Mouse (Mus musculus): Measurements from ENCODE around the gene Gna15. TPM values are rescaled to one million over a fixed set of nuclear protein-coding genes. Genes with fewer than 3 reads are reported as not detected.

Gna15 gene
- polyA plus RNA-seq, 1 experiment from 2014 or later = 0.81 TPM

GRCm38 (mm10) chr10:81537429-81537828 lies 13.4 kb upstream of the Gna15 start:
- Histone ChIP-seq H3K9me3 (no peaks in the 10 kb centered on the region), H3K27me3 (replicated peaks) (no peaks in the 10 kb centered on the region), H3K4me2 (replicated peaks) (no peak overlapping the region), H3K36me3 (peaks cover 18% of the 10 kb centered on the region), H3K27ac (no peak overlapping the region), H3K9ac (no peak overlapping the region), H3K4me1 (peaks cover 17% of the 10 kb centered on the region), H3K4me3 (no peak overlapping the region)
- 100% methylated on average over 1 of the region's 2 CpGs for WGBS
- ATAC-seq (ENCODE audit: low FRiP score, low read depth) = no peak

- Histone ChIP-seq H3K9ac (no peak overlapping the region), H3K4me3 (no peak overlapping the region), H3K27me3 (replicated peaks) (no peaks in the 10 kb centered on the region), H3K4me1 (peaks cover 10% of the 10 kb centered on the region), H3K27ac (no peak overlapping the region), H3K4me2 (replicated peaks) (no peak overlapping the region), H3K9me3 (no peaks in the 10 kb centered on the region), H3K36me3 (peaks cover 22% of the 10 kb centered on the region)
- 79% methylated on average over 6 of the region's 6 CpGs for WGBS
- no peak for ATAC-seq (ENCODE audit: low FRiP score, low read depth)
Observed at GRCm38 (mm10) chr10:81536734-81537133, 12.7 kb upstream of the Gna15 start.

GRCm38 (mm10) chr10:81534826-81535225 lies 10.8 kb upstream of the Gna15 start:
- H3K9ac ChIP-seq = no peak overlapping the region
- H3K36me3 ChIP-seq = peaks cover 39% of the 10 kb centered on the region
- no peak overlapping the region for H3K4me3 ChIP-seq
- no peaks in the 10 kb centered on the region for H3K27me3 ChIP-seq (replicated peaks)
- no peaks in the 10 kb centered on the region for H3K4me1 ChIP-seq
- no peak overlapping the region for H3K27ac ChIP-seq
- no peaks in the 10 kb centered on the region for H3K9me3 ChIP-seq
- no peak overlapping the region for H3K4me2 ChIP-seq (replicated peaks)
- ATAC-seq (ENCODE audit: low FRiP score, low read depth) = no peak
- 65% methylated on average over 16 of the region's 16 CpGs for WGBS

GRCm38 (mm10) chr10:81526779-81527178 lies 2.8 kb upstream of the Gna15 start:
- no peak overlapping the region for H3K9ac ChIP-seq
- no peak; the same call in 1 of the 2 replicates for ATAC-seq (ENCODE audit: low FRiP score, low read depth)
- no peak overlapping the region for H3K4me3 ChIP-seq
- no peaks in the 10 kb centered on the region for H3K4me1 ChIP-seq
- H3K4me2 ChIP-seq (replicated peaks) = no peak overlapping the region
- WGBS = 17% methylated on average over 14 of the region's 14 CpGs
- H3K9me3 ChIP-seq = no peaks in the 10 kb centered on the region
- no peak overlapping the region for H3K27ac ChIP-seq
- peaks cover 12% of the 10 kb centered on the region for H3K27me3 ChIP-seq (replicated peaks)
- peaks cover 28% of the 10 kb centered on the region for H3K36me3 ChIP-seq

GRCm38 (mm10) chr10:81525017-81525694 lies 1.1 kb upstream of the Gna15 start:
- Histone ChIP-seq H3K9ac (no peak overlapping the region), H3K27me3 (replicated peaks) (peaks cover 12% of the 10 kb centered on the region), H3K9me3 (no peaks in the 10 kb centered on the region), H3K27ac (no peak overlapping the region), H3K4me3 (no peak overlapping the region), H3K4me1 (no peaks in the 10 kb centered on the region), H3K36me3 (peaks cover 14% of the 10 kb centered on the region), H3K4me2 (replicated peaks) (no peak overlapping the region)
- 67% methylated on average over 12 of the region's 13 CpGs for WGBS
- ATAC-seq (ENCODE audit: low FRiP score, low read depth) = no peak

GRCm38 (mm10) chr10:81523570-81523969 lies 455 bp downstream of the Gna15 start:
- WGBS = 23% methylated on average over 19 of the region's 19 CpGs
- H3K4me2 ChIP-seq (replicated peaks) = no peak overlapping the region
- H3K27ac ChIP-seq = no peak overlapping the region
- ATAC-seq (ENCODE audit: low FRiP score, low read depth) = no peak
- H3K4me1 ChIP-seq = no peaks in the 10 kb centered on the region
- H3K9ac ChIP-seq = no peak overlapping the region
- no peaks in the 10 kb centered on the region for H3K36me3 ChIP-seq
- H3K27me3 ChIP-seq (replicated peaks) = peaks cover 12% of the 10 kb centered on the region
- H3K4me3 ChIP-seq = no peak overlapping the region
- H3K9me3 ChIP-seq = no peaks in the 10 kb centered on the region

- H3K9ac ChIP-seq = no peak overlapping the region
- H3K27ac ChIP-seq = no peak overlapping the region
- no peak overlapping the region for H3K4me3 ChIP-seq
- no peaks in the 10 kb centered on the region for H3K4me1 ChIP-seq
- WGBS = 84% methylated on average over 6 of the region's 6 CpGs
- H3K4me2 ChIP-seq (replicated peaks) = no peak overlapping the region
- ATAC-seq (ENCODE audit: low FRiP score, low read depth) = no peak
- peaks cover 12% of the 10 kb centered on the region for H3K27me3 ChIP-seq (replicated peaks)
- no peaks in the 10 kb centered on the region for H3K36me3 ChIP-seq
- H3K9me3 ChIP-seq = no peaks in the 10 kb centered on the region
Observed at GRCm38 (mm10) chr10:81523142-81523541, 883 bp downstream of the Gna15 start.

- Histone ChIP-seq H3K4me2 (replicated peaks) (no peak overlapping the region), H3K4me1 (no peaks in the 10 kb centered on the region), H3K36me3 (no peaks in the 10 kb centered on the region), H3K27ac (no peak overlapping the region), H3K9ac (no peak overlapping the region), H3K4me3 (no peak overlapping the region), H3K27me3 (replicated peaks) (peaks cover 8% of the 10 kb centered on the region), H3K9me3 (no peaks in the 10 kb centered on the region)
- no peak for ATAC-seq (ENCODE audit: low FRiP score, low read depth)
- 78% methylated on average over 3 of the region's 3 CpGs for WGBS
Observed at GRCm38 (mm10) chr10:81519978-81520365, 4.1 kb downstream of the Gna15 start.

GRCm38 (mm10) chr10:81519227-81519977 lies 4.6 kb downstream of the Gna15 start:
- ATAC-seq (ENCODE audit: low FRiP score, low read depth) = no peak
- H3K27ac ChIP-seq = no peak overlapping the region
- H3K4me3 ChIP-seq = no peak overlapping the region
- peaks cover 5% of the 10 kb centered on the region for H3K27me3 ChIP-seq (replicated peaks)
- H3K4me1 ChIP-seq = no peaks in the 10 kb centered on the region
- no peaks in the 10 kb centered on the region for H3K36me3 ChIP-seq
- H3K9ac ChIP-seq = no peak overlapping the region
- no peaks in the 10 kb centered on the region for H3K9me3 ChIP-seq
- H3K4me2 ChIP-seq (replicated peaks) = no peak overlapping the region
- 82% methylated on average over 6 of the region's 6 CpGs for WGBS

GRCm38 (mm10) chr10:81518546-81518945 lies 5.5 kb downstream of the Gna15 start:
- WGBS = 10% methylated on average over 4 of the region's 4 CpGs
- H3K9ac ChIP-seq = no peak overlapping the region
- no peak overlapping the region for H3K27ac ChIP-seq
- H3K4me1 ChIP-seq = no peaks in the 10 kb centered on the region
- peaks cover 5% of the 10 kb centered on the region; the same call in 1 of the 2 replicates for H3K9me3 ChIP-seq
- H3K27me3 ChIP-seq (replicated peaks) = no peaks in the 10 kb centered on the region
- no peak for ATAC-seq (ENCODE audit: low FRiP score, low read depth)
- no peak overlapping the region for H3K4me3 ChIP-seq
- no peaks in the 10 kb centered on the region for H3K36me3 ChIP-seq
- H3K4me2 ChIP-seq (replicated peaks) = no peak overlapping the region

GRCm38 (mm10) chr10:81517227-81517626 lies 6.8 kb downstream of the Gna15 start:
- Histone ChIP-seq H3K4me1 (no peaks in the 10 kb centered on the region), H3K27me3 (replicated peaks) (peaks cover 9% of the 10 kb centered on the region; the same call in 1 of the 2 replicates), H3K27ac (no peak overlapping the region), H3K9ac (no peak overlapping the region), H3K4me3 (no peak overlapping the region), H3K36me3 (no peaks in the 10 kb centered on the region), H3K4me2 (replicated peaks) (no peak overlapping the region), H3K9me3 (peaks cover 5% of the 10 kb centered on the region; the same call in 1 of the 2 replicates)
- ATAC-seq (ENCODE audit: low FRiP score, low read depth) = no peak
- 80% methylated on average over 8 of the region's 8 CpGs for whole genome bisulfite sequencing

GRCm38 (mm10) chr10:81513798-81514197 lies 10.2 kb downstream of the Gna15 start:
- ATAC-seq (ENCODE audit: low FRiP score, low read depth) = no peak
- Histone ChIP-seq H3K9me3 (peaks cover 5% of the 10 kb centered on the region; the same call in 1 of the 2 replicates), H3K9ac (no peak overlapping the region), H3K4me2 (replicated peaks) (no peak overlapping the region), H3K27ac (no peak overlapping the region), H3K4me3 (no peak overlapping the region), H3K4me1 (no peaks in the 10 kb centered on the region), H3K27me3 (replicated peaks) (peaks cover 17% of the 10 kb centered on the region; the same call in 1 of the 2 replicates), H3K36me3 (no peaks in the 10 kb centered on the region)
- WGBS = 87% methylated on average over 5 of the region's 5 CpGs

All from neural tube, embryonic 12.5 days (tissue).